Mouse (Mus musculus): ENCODE data around the gene Cd6.

The Cd6 gene

DNA sequence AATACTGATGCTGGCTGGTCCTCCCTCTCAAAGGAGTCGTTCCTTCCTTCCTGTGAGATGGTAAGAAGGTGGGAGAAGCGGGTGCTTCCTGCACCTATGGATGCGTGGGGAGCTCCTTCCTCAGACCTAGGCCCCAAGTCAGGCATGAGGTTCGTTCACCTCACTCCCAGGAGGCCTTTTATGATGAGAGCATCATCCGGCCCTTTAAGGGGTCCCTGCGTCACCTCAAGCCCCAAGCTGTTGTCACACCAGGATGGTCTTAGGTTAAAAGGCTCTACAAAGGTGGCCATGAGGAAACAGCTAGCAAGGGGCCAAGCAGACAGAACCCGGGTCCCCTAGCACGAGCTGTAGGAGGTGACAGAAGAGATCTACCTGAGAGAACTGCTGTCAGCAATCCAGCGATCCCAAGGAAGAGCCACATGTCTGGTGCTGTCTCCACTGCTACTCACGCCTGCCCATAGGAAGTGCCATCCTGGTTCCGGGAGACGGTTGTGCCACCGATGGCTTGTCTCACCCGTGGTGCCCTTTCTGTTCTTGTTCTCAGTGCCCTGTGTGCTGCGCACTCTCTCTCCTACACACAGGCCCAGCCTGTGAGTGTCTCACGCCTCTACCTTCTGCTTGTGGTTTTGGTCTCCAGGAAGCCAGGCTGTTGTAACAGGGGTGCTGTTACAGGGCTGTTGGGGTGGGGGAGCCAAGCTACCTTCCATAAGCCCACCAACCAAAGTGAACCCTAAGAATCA, at the start of gene Cd6:
Gene Cd6, minus strand, starts transcription at position 623 of the 740 bp plus-strand sequence.
- no peak for DNase-seq (ENCODE audit: low read depth, low spot score)

DNA sequence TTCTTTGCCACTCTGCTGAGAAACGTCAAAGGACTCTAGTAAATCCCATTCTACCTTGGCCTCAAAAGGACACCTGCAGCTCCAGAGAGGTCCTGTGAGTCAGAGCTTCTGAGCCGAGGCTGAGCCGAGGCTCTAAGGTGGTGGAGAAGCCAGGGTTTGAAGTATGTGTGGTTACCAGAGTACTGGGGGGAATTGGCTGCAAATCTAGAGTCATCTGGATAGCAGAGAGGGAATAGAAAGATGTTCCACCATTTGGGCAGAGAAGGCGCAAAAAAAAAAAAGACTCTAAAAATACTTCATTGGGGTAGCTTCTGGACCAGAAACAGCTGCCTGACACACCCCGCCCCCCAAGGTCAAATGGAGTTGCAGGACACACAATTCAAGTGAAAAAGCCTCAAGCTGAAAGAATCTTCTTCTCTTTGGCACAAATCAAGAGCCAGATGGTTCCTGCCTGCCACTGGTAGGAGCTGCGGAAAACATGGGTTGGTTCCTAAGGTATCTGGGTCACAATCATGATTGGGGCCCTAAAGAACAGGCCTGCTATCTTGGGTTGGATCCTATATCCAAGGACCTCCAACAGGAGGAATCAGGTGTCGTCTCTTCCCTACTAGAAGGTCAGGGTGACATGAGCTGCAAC, 48.5 kb upstream of the Cd6 start:
- no peak for DNase-seq (ENCODE audit: low read depth, low spot score)

DNA sequence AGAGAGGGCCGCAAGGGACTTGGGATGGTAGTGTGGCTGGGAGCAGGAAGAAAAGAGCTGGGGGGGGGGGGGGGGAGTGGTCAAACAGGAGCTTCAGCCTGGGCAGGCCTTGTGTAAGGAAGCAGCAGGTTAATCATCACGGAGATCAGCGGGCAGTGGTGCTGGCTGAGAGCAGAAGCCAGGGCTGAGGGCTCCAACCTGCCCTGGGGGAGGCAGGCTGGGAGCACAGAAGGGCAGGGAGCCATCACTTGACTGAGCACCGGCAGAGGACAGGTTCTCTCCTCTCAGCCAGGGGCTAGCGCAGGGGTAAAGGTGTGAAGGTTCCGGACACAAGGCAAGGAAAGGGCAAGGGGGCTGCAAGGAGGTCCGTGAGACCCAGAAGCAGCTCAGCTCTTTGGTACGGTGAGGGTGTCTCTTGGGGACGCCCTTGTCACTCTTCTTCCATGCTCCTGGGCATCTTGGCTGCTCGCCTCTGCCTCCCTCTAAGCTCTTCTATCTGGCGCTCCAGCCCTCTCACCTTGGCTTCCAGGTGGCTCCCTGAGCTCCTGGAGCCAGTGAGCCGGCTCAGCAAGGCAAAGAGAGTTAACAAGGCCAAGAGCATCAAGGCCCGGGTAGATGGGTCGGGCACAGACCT, 41.6 kb upstream of the Cd6 start:
- no peak for DNase-seq (ENCODE audit: low read depth, low spot score)

DNA sequence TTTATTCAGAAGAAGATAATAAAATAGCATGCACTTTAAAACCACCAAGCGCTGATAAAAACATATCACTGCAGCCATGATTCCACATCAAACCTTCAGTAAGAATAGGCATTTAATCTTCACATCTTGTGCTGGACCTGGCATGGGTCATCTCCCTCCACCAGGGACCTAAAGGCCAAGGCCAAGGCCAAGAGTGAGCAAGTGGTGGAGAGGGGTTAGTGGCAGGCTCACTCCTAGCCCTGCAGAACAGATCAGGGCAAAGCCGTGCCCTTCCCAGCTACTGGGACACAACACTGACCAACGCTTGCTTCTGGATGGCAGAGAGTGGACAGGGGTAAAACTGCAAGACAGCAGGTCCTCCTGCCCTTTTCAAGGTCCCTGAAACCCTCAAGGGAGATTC, 40.8 kb upstream of the Cd6 start:
- DNase-seq (ENCODE audit: low read depth, low spot score), result no peak

DNA sequence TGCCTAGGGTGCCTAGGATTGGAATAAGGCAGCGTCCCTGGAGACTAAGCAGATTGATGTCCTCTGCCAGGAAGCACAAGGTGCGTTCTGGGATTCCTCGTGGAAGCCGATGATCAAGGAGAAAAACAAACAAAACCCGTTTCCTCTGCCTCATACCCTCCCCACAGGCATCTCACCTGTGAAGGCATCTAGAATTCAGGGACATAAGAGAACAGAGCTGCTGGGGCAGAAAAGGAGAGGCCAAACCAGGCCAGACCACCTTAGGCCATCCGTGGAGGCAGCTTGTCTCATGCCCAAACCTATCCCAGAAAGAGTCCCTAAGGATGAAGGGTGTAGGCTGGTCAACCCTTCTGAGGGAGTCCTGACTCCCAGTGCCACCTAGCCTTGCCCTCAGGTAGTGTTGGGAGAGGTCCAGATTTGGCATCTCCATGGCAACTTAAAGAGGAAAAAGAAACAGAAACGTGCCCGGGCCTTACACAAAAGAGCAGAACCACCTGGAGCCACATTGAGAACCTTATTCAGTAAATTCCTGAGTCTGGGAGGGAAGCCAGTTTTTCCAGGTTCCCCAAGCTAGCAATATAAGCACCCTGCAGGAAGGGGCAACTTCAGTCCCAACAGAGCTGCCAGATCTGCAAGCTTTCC, 40.1 kb upstream of the Cd6 start, which contains the start of gene Tmem132a:
Gene Tmem132a, minus strand, starts transcription at position 55 of the 642 bp plus-strand sequence.
- DNase-seq (ENCODE audit: low read depth, low spot score), result no peak

DNA sequence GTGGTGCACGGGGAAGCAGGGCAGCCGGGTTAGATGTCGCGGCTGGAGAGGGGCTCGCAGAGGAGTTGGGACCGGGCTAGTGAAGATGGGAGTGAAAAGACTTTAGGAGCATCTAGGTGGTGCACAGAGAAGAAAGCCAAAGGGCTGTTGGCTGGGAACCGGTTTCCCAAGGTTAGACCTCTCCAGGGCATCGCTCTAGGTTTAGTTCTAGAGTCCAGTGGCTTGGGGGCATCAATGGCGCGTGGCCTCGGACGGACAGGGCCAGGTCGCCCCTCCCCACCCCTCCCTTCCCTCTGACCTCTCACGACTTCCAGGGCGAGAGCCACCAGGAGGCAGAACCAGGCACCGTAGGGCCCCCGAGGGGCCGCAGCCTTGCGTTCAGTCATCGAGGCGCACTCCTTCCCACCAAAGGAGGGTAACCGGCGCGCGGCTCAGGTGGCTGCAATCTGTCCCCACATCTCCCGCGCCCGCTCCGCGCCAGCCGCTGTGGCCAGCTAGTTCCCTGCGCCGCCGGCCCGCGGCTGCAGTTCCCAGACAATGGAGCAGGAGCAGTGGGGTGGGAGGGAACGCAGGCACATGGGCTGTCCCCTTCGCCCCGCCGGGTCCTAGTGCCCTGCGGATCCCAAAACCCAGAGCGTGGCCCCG, 39.5 kb upstream of the Cd6 start:
- DNase-seq (ENCODE audit: low read depth, low spot score), result peak; percentile 79

DNA sequence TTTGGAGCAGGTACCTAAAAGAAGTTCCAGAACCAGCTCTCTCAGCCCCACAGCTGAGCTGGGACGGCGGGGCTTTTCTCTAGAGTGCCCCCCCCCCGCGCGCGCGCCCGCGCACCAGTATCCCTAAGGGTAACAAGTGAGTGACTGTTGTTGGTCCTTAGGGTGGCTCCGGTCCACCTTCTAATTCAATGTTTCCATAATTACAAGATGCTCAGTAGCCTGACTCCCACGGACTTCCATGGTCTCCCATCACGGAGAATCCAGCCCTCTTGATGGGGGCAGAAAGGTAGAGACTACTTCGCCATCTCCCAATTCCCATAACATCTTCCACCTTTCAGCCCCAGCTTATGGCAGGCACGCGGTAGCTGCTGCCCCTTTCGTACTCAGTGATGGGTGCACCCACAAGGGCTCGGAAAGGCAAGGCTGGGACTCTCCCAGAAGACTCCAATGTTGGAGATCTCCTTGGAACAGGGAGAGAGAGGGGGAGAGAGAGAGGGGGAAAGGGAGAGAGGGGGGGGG, 38.8 kb upstream of the Cd6 start:
- no peak for DNase-seq (ENCODE audit: low read depth, low spot score)

DNA sequence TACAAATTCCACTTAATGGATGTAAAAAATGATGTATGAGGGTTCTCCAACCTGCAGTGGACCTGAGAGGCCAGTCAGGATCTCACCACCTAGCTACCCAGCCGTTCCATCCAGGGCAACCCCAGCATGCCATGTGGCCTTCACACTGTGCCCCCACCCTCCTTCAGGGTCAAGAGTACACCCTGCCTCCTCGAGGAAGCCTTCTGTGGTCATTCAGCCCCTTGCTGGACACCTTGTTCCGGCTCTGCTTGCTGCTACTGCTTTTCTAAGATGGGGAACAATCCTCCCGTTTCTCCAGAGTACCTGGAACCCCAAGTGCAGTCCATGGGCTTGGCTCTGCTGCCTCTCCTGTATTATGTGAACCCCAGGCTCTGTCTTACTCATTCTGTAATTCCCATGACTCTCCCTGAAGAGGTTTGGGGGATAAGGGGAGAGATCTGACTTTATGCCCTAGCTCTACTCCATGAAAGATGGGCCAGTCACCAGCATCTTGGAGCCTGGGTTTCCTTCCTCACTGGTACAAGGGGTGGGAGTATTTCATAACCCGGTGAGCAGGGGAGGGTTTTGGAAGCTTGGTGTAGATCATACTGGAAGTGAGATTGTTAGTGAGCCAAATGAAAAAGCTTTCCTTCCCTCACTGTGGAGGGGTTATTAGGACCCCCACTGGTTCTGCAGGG, 38.2 kb upstream of the Cd6 start:
- DNase-seq (ENCODE audit: low read depth, low spot score), result no peak

DNA sequence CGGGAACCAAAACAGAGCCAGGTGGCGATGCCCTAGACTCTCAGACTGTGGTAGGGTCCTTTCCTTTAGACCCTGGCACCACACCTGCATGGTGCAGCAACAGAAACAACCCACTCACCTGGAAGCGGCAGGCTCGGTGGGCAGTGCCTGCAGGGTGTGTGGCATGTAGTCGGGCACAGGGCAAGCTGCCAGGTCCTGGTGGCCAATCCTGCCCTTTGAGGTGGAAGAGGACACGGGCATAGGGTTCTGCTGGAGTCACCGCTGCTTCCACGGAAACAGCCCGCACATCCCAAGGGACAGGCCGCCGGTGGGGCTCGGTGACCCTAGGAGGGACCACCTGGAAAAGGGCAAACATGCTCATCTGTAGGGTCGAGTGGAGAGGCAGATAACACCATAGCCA, 36.5 kb upstream of the Cd6 start:
- DNase-seq (ENCODE audit: low read depth, low spot score), result no peak

DNA sequence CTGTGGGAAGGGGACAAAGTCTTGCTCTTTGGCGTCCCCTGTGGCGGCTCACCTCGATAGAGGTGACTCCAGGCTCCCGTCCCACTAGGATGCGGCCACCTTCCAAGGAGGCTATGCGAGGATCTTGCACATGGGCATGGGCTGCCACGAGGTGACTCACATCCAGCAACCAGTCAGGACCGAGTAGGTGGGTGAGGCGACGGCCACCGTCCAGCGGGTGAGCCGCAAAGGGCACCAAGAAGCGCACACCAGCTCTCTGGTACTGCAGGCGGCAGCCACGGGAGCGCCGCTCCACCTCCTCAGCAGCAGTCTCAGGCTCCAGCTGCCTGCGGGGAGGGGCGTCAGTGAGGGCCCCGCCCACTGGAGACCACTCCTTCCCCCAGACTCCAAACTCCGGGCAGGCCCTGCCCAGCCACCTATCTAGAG, 30.2 kb upstream of the Cd6 start:
- DNase-seq (ENCODE audit: low read depth, low spot score), result no peak

DNA sequence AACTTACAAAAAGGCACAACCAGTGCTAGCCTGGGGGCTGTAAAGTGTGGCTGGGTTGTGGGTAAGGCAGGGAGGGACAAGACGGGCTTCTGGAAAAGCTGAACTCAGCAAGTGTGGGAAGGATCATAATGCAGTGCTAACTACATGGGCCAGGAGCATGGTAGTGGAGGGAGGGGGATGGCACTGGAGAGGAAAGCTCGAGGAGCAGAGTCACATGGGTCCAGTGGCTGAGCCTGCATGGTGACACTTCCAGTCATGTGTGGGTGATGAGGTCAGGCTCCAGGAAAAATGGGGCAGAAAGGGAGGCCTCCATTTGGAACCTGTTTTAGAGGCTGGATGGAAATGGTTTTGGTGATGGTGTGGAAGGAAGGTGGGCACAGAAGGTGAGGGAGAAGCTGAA, 26.7 kb upstream of the Cd6 start:
- DNase-seq (ENCODE audit: low read depth, low spot score), result no peak

DNA sequence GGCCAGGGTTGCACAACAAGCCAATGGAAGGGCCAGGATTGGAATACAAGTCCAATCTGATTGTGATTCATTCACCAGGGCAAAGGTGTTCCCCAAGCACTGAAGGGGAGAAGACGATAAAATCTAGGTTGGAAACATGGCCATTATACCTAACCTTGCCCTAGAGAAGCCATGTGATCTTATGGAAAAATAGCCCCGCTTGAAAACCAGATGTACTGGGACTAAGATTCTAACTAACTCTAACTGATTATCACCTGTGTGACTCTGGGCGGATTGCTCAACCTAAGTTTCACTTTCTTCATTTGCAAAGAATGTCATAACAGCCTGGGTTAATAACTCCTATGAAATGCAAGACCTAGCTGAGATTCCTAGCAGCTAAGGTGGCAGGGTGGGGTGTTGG, 25.6 kb upstream of the Cd6 start:
- no peak for DNase-seq (ENCODE audit: low read depth, low spot score)

DNA sequence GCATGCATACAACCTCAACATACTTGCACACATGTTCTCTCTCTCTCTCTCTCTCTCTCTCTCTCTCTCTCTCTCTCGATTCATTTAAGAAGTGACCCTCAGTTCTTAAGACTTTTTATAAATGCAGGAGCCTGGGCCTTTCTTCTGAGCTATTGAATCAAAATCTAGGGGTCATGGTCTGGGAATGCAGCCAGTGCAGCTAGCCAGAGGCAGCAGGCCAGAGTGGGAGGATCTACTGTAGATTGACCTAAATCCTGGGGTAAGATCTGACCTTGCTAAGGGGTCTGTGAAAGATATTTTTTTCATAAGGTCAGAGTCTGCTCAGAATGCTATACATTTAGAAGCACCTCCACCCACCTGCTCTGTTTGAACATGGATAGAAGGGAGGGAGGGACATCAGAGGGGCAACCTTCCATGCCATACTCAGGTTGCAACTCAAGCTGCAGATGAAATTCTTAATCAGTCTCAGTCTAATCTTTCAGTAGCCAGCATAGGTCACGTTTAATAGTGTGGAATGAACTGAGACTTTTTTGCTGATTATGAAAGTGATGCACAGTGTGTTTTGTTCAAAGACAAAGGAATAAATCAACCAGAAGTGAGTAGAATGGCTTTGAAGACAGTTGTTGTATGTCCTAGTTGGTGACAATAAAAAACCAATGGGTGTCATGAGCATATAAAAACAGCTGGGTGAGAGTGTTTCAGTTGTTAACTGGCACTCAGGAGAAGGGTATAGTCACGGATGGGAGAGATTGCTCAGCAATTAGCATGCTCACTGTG, 17.6 kb upstream of the Cd6 start:
- no peak for DNase-seq (ENCODE audit: low read depth, low spot score)

DNA sequence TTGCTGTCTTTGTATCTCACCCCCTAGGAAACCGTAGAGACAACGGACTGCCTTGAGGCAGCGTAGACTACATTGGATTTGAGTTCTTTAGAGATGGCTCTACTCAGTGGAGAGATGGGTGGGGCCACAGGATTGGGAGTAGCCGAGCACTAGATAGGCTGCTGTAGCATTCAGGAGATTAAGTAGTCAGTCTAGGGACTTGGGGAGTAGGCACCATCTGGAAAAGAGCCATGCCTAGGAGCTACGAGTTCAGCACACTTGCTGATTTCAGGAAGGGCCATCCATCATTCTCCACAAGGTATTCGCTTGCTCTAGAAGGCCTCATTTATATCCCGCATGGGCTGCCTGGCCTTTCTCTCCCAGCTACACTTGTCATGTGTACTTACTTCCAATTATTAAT, 16.3 kb upstream of the Cd6 start:
- no peak for DNase-seq (ENCODE audit: low read depth, low spot score)

DNA sequence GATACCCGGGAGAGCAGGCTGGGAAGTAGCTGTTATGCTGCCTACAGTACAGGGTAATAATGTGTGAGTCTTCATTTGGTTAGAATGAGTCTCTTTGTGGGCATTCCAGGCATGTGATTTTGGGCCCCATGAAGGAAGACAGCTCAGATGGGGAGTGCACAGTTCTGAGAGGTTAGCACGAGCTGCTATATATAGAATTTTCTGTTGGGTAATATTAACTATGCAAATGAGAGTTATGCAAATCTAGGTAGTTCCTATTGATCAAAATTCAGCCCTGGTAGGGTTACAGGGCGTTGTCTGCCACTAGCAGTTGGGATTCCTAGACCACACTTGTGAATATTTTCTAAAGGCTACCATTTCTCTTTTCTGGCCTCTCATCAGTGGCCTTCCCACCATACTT, 15.6 kb upstream of the Cd6 start:
- no peak for DNase-seq (ENCODE audit: low read depth, low spot score)

DNA sequence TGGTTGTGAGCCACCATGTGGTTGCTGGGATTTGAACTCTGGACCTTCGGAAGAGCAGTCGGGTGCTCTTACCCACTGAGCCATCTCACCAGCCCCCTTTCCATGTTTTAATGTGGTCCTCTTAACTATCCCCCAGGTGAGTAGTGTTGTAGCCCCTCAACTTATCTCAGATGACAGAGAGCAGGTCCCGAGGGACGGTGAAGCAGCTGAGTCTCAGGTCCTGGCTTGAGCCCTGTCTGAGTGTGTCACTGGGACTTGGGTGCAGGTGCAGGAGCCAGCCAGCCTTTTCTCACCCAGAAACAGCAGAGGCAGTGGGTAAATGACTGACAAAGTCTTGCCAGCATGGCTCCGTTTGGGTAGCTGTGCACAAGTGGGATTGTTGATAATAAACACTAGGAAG, 14.3 kb upstream of the Cd6 start:
- no peak for DNase-seq (ENCODE audit: low read depth, low spot score)

DNA sequence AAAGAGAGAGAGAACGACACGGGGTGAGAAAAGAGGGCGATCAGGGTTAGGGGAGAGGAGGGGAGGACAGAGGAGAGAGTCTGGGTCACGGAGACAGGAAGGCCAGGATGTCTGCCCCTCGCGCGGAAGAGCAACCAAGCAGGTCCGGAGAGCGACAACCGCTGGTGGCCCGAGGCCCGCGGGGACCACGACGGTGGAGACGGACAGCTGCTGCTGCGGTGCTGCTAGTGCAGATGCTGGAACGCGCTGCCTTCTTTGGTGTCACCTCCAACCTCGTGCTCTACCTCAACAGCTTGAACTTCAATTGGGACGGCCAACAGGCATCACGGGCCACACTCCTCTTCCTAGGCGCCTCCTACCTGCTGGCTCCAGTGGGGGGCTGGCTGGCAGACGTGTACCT, 13.1 kb upstream of the Cd6 start:
- DNase-seq (ENCODE audit: low read depth, low spot score), result no peak

DNA sequence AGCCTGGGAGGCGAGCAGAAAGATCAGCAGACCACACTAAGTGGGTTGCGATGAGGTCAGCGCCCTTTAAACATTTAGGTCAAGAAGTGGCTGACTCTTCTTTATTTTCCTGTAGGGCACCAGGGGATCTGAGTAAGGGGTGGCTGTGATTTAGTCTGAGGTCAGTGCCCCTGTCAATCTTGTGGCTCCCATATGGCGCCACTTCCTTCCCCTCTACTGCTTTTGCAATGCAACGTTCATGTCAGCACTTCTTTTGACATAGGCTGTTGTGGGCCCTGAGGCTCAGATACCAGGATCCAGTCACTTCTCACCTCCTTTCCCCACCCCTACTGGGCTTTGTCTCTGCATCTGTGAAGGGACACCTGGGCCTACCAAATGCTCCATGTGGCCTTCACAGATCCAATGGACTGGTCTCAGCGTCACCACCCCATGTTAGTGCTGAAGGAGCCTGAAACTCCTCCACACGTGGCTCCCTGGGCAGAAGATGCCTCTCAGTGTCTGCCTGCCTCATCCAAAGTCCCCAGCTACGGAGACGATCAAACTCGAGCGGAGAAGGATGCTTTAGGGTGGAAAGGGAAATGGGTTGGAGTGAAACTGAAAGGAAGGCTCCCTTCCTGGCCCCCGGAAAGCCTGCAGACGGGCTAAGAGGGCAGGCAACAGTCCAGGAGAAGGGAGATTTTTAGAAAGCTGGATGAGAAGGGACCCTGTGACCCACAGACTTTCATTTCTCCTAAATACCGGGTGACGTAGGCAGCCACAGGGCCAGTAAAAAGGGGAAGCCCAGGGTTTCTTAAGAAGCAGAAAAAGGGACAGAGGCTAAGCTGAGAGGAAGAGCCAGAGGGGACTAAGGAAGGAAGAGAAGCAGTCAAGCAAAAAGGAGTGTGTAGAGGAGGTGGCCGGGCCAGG, 12.1 kb upstream of the Cd6 start:
- peak; percentile 54 for DNase-seq (ENCODE audit: low read depth, low spot score)
